Mouse (Mus musculus) forebrain, embryonic 15.5 days (tissue): ENCODE results near the gene Hat1. TPM values are rescaled to one million over a fixed set of nuclear protein-coding genes. Genes with fewer than 3 reads are reported as not detected.
A peak's percentile ranks its signal among the peaks of the same experiment; 100 is the strongest.

Source experiments
- ATAC-seq: fragments of 200-750 bp; cut with Nextera tagmentation; replicated peaks from 2 replicates; pipeline ENCODE4 v1.8.0; 2017; ENCODE audit warnings: mild to moderate bottlenecking, moderate TSS enrichment, moderate library complexity
- H3K27ac ChIP-seq: fragments of 300-500 bp; sonication (generic); replicated peaks from 2 replicates; pipeline ENCODE4 v1.5.1; 2015; ENCODE audit warnings: mild to moderate bottlenecking, inconsistent platforms
- H3K27me3 ChIP-seq: fragments of 300-500 bp; sonication (generic); 2 replicates; pipeline ENCODE4 v1.6.1; 2015; ENCODE audit warnings: inconsistent platforms
- H3K36me3 ChIP-seq: fragments of 300-500 bp; sonication (generic); 2 replicates; pipeline ENCODE4 v1.6.1; 2015; ENCODE audit warnings: mild to moderate bottlenecking, inconsistent platforms
- H3K4me1 ChIP-seq: fragments of 300-500 bp; sonication (generic); 2 replicates; pipeline ENCODE4 v1.6.1; 2015; ENCODE audit warnings: inconsistent platforms
- H3K4me2 ChIP-seq: fragments of 300-500 bp; sonication (generic); replicated peaks from 2 replicates; pipeline ENCODE4 v1.6.1; 2015; ENCODE audit warnings: mild to moderate bottlenecking, inconsistent platforms
- H3K4me3 ChIP-seq: fragments of 300-500 bp; sonication (generic); 2 replicates; pipeline ENCODE4 v1.5.1; 2015; ENCODE audit warnings: mild to moderate bottlenecking, inconsistent platforms
- H3K9ac ChIP-seq: fragments of 300-500 bp; sonication (generic); replicated peaks from 2 replicates; pipeline ENCODE4 v1.6.1; 2015; ENCODE audit warnings: mild to moderate bottlenecking, inconsistent platforms
- H3K9me3 ChIP-seq: fragments of 300-500 bp; sonication (generic); 2 replicates; pipeline ENCODE4 v1.6.1; 2016; ENCODE audit warnings: inconsistent platforms
- whole genome bisulfite sequencing: fragments of 180-500 bp; shearing (Covaris S2); methylation state at CpG from one replicate; pipeline ENCODE4 v1.1.7; 2015; ENCODE audit warnings: mixed read lengths; 5-methylcytosine and 5-hydroxymethylcytosine counted together
- polyA plus RNA-seq: library from polyadenylated mRNA; unstranded; fragments of >200 nt; fragmentation: Nextera tagmentation; extraction: Ambion mirVana; gene quantifications from 2 replicates; pipeline ENCODE4 v1.2.1, GENCODE M21; 2015

The Hat1 gene
- polyA plus RNA-seq, 1 experiment from 2014 or later = 86.8 TPM

- no peaks in the 10 kb centered on the region for H3K36me3 ChIP-seq
- ATAC-seq = peak; percentile 97
- peak within 1 kb of the TSS; percentile 76 for H3K4me2 ChIP-seq
- H3K27ac ChIP-seq = peak within 1 kb of the TSS; percentile 83
- H3K9me3 ChIP-seq = no peaks in the 10 kb centered on the region
- WGBS = under 1% methylated on average over 61 of the region's 61 CpGs
- H3K9ac ChIP-seq = peak within 1 kb of the TSS; percentile 65
- H3K27me3 ChIP-seq = no peaks in the 10 kb centered on the region
- H3K4me3 ChIP-seq = peak within 1 kb of the TSS; percentile 63
- H3K4me1 ChIP-seq = peaks cover 14% of the 10 kb centered on the region
Measured at GRCm38 (mm10) chr2:71453161-71453916, 64.6 kb downstream of the Hat1 start, which contains the start of gene Metap1d. TSS of gene Metap1d (plus strand) at chr2:71453276.

GRCm38 (mm10) chr2:71453917-71454260, 65.1 kb downstream of the Hat1 start:
- Histone ChIP-seq H3K4me3 (peak overlapping the region; percentile 63), H3K36me3 (no peaks in the 10 kb centered on the region), H3K4me1 (peaks cover 14% of the 10 kb centered on the region), H3K9ac (peak overlapping the region; percentile 65), H3K27ac (no peak overlapping the region), H3K4me2 (peak overlapping the region; percentile 76), H3K27me3 (no peaks in the 10 kb centered on the region), H3K9me3 (no peaks in the 10 kb centered on the region)
- WGBS = 41% methylated on average over 4 of the region's 4 CpGs
- no peak for ATAC-seq

- H3K36me3 ChIP-seq = no peaks in the 10 kb centered on the region
- ATAC-seq = no peak
- H3K9me3 ChIP-seq = no peaks in the 10 kb centered on the region
- peaks cover 6% of the 10 kb centered on the region for H3K4me1 ChIP-seq
- no peaks in the 10 kb centered on the region for H3K27me3 ChIP-seq
- H3K4me2 ChIP-seq = no peak overlapping the region
- H3K9ac ChIP-seq = no peak overlapping the region
- H3K4me3 ChIP-seq = no peak overlapping the region
- 52% methylated on average over 13 of the region's 13 CpGs for WGBS
- no peak overlapping the region for H3K27ac ChIP-seq
Measured at GRCm38 (mm10) chr2:71458624-71459023, 69.9 kb downstream of the Hat1 start.

- H3K36me3 ChIP-seq = no peaks in the 10 kb centered on the region
- no peak overlapping the region for H3K27ac ChIP-seq
- no peak for ATAC-seq
- H3K27me3 ChIP-seq = no peaks in the 10 kb centered on the region
- no peak overlapping the region for H3K4me3 ChIP-seq
- no peaks in the 10 kb centered on the region for H3K9me3 ChIP-seq
- H3K4me2 ChIP-seq = no peak overlapping the region
- 87% methylated on average over 1 of the region's 1 CpGs for WGBS
- no peak overlapping the region for H3K9ac ChIP-seq
- no peaks in the 10 kb centered on the region; the same call in 1 of the 2 replicates for H3K4me1 ChIP-seq
Measured at GRCm38 (mm10) chr2:71459659-71460058, 70.9 kb downstream of the Hat1 start.

GRCm38 (mm10) chr2:71461139-71461538, 72.4 kb downstream of the Hat1 start:
- no peaks in the 10 kb centered on the region for H3K36me3 ChIP-seq
- 78% methylated on average over 6 of the region's 6 CpGs for WGBS
- H3K9me3 ChIP-seq = no peaks in the 10 kb centered on the region
- H3K27ac ChIP-seq = no peak overlapping the region
- ATAC-seq = no peak
- H3K4me1 ChIP-seq = no peaks in the 10 kb centered on the region; the same call in 1 of the 2 replicates
- no peak overlapping the region for H3K4me2 ChIP-seq
- no peak overlapping the region for H3K9ac ChIP-seq
- no peaks in the 10 kb centered on the region for H3K27me3 ChIP-seq
- H3K4me3 ChIP-seq = no peak overlapping the region

GRCm38 (mm10) chr2:71461589-71461988, 72.8 kb downstream of the Hat1 start:
- 58% methylated on average over 7 of the region's 7 CpGs for WGBS
- no peak overlapping the region for H3K9ac ChIP-seq
- H3K27ac ChIP-seq = no peak overlapping the region
- no peaks in the 10 kb centered on the region for H3K27me3 ChIP-seq
- H3K36me3 ChIP-seq = no peaks in the 10 kb centered on the region
- H3K4me1 ChIP-seq = no peaks in the 10 kb centered on the region; the same call in 1 of the 2 replicates
- no peak for ATAC-seq
- H3K9me3 ChIP-seq = no peaks in the 10 kb centered on the region
- H3K4me3 ChIP-seq = no peak overlapping the region
- H3K4me2 ChIP-seq = no peak overlapping the region

GRCm38 (mm10) chr2:71462066-71462465, 73.3 kb downstream of the Hat1 start:
- WGBS = 90% methylated on average over 4 of the region's 4 CpGs
- Histone ChIP-seq H3K4me3 (no peak overlapping the region), H3K9ac (no peak overlapping the region), H3K27ac (no peak overlapping the region), H3K27me3 (no peaks in the 10 kb centered on the region), H3K36me3 (no peaks in the 10 kb centered on the region), H3K4me2 (no peak overlapping the region), H3K9me3 (no peaks in the 10 kb centered on the region), H3K4me1 (no peaks in the 10 kb centered on the region; the same call in 1 of the 2 replicates)
- no peak for ATAC-seq

GRCm38 (mm10) chr2:71462553-71462952, 73.8 kb downstream of the Hat1 start:
- Histone ChIP-seq H3K27ac (no peak overlapping the region), H3K9me3 (no peaks in the 10 kb centered on the region), H3K36me3 (no peaks in the 10 kb centered on the region), H3K4me2 (no peak overlapping the region), H3K4me3 (no peak overlapping the region), H3K9ac (no peak overlapping the region), H3K4me1 (no peaks in the 10 kb centered on the region; the same call in 1 of the 2 replicates), H3K27me3 (no peaks in the 10 kb centered on the region)
- no peak for ATAC-seq
- WGBS = 76% methylated on average over 3 of the region's 3 CpGs

GRCm38 (mm10) chr2:71466103-71466502, 77.3 kb downstream of the Hat1 start:
- H3K27me3 ChIP-seq = no peaks in the 10 kb centered on the region
- ATAC-seq = no peak
- H3K9ac ChIP-seq = no peak overlapping the region
- no peaks in the 10 kb centered on the region for H3K4me1 ChIP-seq
- H3K36me3 ChIP-seq = no peaks in the 10 kb centered on the region
- H3K4me3 ChIP-seq = no peak overlapping the region
- H3K9me3 ChIP-seq = no peaks in the 10 kb centered on the region
- no peak overlapping the region for H3K27ac ChIP-seq
- 3% methylated on average over 5 of the region's 6 CpGs for WGBS
- H3K4me2 ChIP-seq = no peak overlapping the region

- no peak overlapping the region for H3K4me3 ChIP-seq
- WGBS = 65% methylated on average over 11 of the region's 11 CpGs
Measured at GRCm38 (mm10) chr2:71466861-71467450, 78.2 kb downstream of the Hat1 start.

GRCm38 (mm10) chr2:71471094-71471493, 82.3 kb downstream of the Hat1 start:
- no peaks in the 10 kb centered on the region for H3K9me3 ChIP-seq
- no peak for ATAC-seq
- no peak overlapping the region for H3K9ac ChIP-seq
- H3K36me3 ChIP-seq = no peaks in the 10 kb centered on the region
- no peak overlapping the region for H3K27ac ChIP-seq
- H3K4me2 ChIP-seq = no peak overlapping the region
- H3K4me3 ChIP-seq = no peak overlapping the region
- H3K4me1 ChIP-seq = peaks cover 11% of the 10 kb centered on the region
- WGBS = 86% methylated on average over 6 of the region's 6 CpGs
- H3K27me3 ChIP-seq = no peaks in the 10 kb centered on the region

More at GRCm38 (mm10) chr2:71466861-71467450, 78.2 kb downstream of the Hat1 start:
- H3K9ac ChIP-seq = no peak overlapping the region
- no peaks in the 10 kb centered on the region for H3K36me3 ChIP-seq
- no peak overlapping the region for H3K27ac ChIP-seq
- H3K9me3 ChIP-seq = no peaks in the 10 kb centered on the region
- ATAC-seq = no peak
- H3K4me1 ChIP-seq = no peaks in the 10 kb centered on the region
- H3K4me2 ChIP-seq = no peak overlapping the region
- no peaks in the 10 kb centered on the region for H3K27me3 ChIP-seq

GRCm38 (mm10) chr2:71473830-71474229, 85.1 kb downstream of the Hat1 start:
- no peaks in the 10 kb centered on the region for H3K9me3 ChIP-seq
- no peak overlapping the region for H3K4me2 ChIP-seq
- no peaks in the 10 kb centered on the region for H3K27me3 ChIP-seq
- H3K27ac ChIP-seq = no peak overlapping the region
- WGBS = 78% methylated on average over 7 of the region's 7 CpGs
- ATAC-seq = no peak
- H3K9ac ChIP-seq = no peak overlapping the region
- H3K4me1 ChIP-seq = peaks cover 11% of the 10 kb centered on the region
- no peak overlapping the region for H3K4me3 ChIP-seq
- H3K36me3 ChIP-seq = no peaks in the 10 kb centered on the region
